Mouse (Mus musculus): ENCODE data around the gene Lcn9.
"Not testable (repeated sequence)": the region's sequence is repeated elsewhere in the genome, so short reads cannot be mapped to it uniquely, and the experiment has no call there.

Lcn9 gene

GRCm38 (mm10) chr2:25822806-25823205 lies at the start of gene Lcn9:
TSS of gene Lcn9 (plus strand) at chr2:25823153.
- no peak for DNase-seq

- no peak for DNase-seq
Observed at GRCm38 (mm10) chr2:25773507-25773906, 49.4 kb upstream of the Lcn9 start.

GRCm38 (mm10) chr2:25774640-25775039 lies 48.3 kb upstream of the Lcn9 start:
- no peak for DNase-seq

- DNase-seq = no peak
Observed at GRCm38 (mm10) chr2:25775991-25776390, 47.0 kb upstream of the Lcn9 start.

- DNase-seq = no peak
Observed at GRCm38 (mm10) chr2:25776717-25777116, 46.2 kb upstream of the Lcn9 start, which contains the start of gene Lcn11. TSS of gene Lcn11 (plus strand) at chr2:25777017.

- no peak for DNase-seq
Observed at GRCm38 (mm10) chr2:25779076-25779475, 43.9 kb upstream of the Lcn9 start.

- no peak for DNase-seq
Observed at GRCm38 (mm10) chr2:25780921-25781320, 42.0 kb upstream of the Lcn9 start.

- DNase-seq = no peak
Observed at GRCm38 (mm10) chr2:25781957-25782356, 41.0 kb upstream of the Lcn9 start, which contains the start of gene Gm13539. TSS of gene Gm13539 (plus strand) at chr2:25782257.

- no peak for DNase-seq
Observed at GRCm38 (mm10) chr2:25785573-25786322, 37.2 kb upstream of the Lcn9 start.

- no peak for DNase-seq
Observed at GRCm38 (mm10) chr2:25789092-25789491, 33.9 kb upstream of the Lcn9 start.

- DNase-seq = no peak
Observed at GRCm38 (mm10) chr2:25797635-25798034, 25.3 kb upstream of the Lcn9 start.

GRCm38 (mm10) chr2:25798065-25798464 lies 24.9 kb upstream of the Lcn9 start:
- no peak for DNase-seq

- DNase-seq = no peak
Observed at GRCm38 (mm10) chr2:25811711-25812110, 11.2 kb upstream of the Lcn9 start.

- no peak for DNase-seq
Observed at GRCm38 (mm10) chr2:25813364-25813763, 9.6 kb upstream of the Lcn9 start.

- not testable (repeated sequence) for DNase-seq
Observed at GRCm38 (mm10) chr2:25815748-25816147, 7.2 kb upstream of the Lcn9 start, which contains the start of gene Glt6d1. TSS of gene Glt6d1 (minus strand) at chr2:25815848.

- no peak for DNase-seq
Observed at GRCm38 (mm10) chr2:25824751-25825150, 1.8 kb downstream of the Lcn9 start.

- peak in 1 of 2 experiments; percentile 42 for DNase-seq
Observed at GRCm38 (mm10) chr2:25828344-25828947, 5.5 kb downstream of the Lcn9 start.

- no peak for DNase-seq
Observed at GRCm38 (mm10) chr2:25830786-25831185, 7.8 kb downstream of the Lcn9 start.

- DNase-seq = peak; percentile 13 to 19
Observed at GRCm38 (mm10) chr2:25836291-25836690, 13.3 kb downstream of the Lcn9 start.

GRCm38 (mm10) chr2:25842161-25842560 lies 19.2 kb downstream of the Lcn9 start:
- no peak for DNase-seq

- DNase-seq = no peak
Observed at GRCm38 (mm10) chr2:25842758-25843157, 19.8 kb downstream of the Lcn9 start.

GRCm38 (mm10) chr2:25844097-25844496 lies 21.1 kb downstream of the Lcn9 start:
- no peak for DNase-seq

- no peak for DNase-seq
Observed at GRCm38 (mm10) chr2:25846516-25846915, 23.6 kb downstream of the Lcn9 start.

- DNase-seq = no peak
Observed at GRCm38 (mm10) chr2:25847226-25847625, 24.3 kb downstream of the Lcn9 start, which contains the start of gene Sohlh1. TSS of gene Sohlh1 (minus strand) at chr2:25847248.
